Comparison of ENCODE assay signal across 20 mouse cellular contexts in genomic region chr11:56262726-56263125, GRCm38 (mm10).
"Had no signal": no experiment of that assay in that cellular context is flagged by ENCODE, and none has a peak within 500 bp of the region (broad histone marks: within the 10 kb centered on the region; RNA-seq: fewer than 3 reads in every experiment).

No protein-coding gene starts in this region.

- H3K4me3 ChIP-seq: heart, adult 2 months; heart, embryonic 13.5 days; heart, embryonic 15.5 days; hindbrain, embryonic 13.5 days; hindbrain, embryonic 15.5 days; limb, embryonic 13.5 days; limb, embryonic 15.5 days; liver, embryonic 12.5 days had no signal

- DNase-seq: gastrocnemius, postnatal 14 days; gastrocnemius, postnatal 36 days; heart, adult 2 months; heart, postnatal 14 days; heart, postnatal 36 days; kidney, adult 11 months; kidney, adult 8-10 months; kidney, postnatal 14 days; kidney, postnatal 36 days; layer of hippocampus, adult 9-11 months; layer of hippocampus, postnatal 36 days had no signal

- H3K36me3 ChIP-seq: heart, embryonic 13.5 days; heart, embryonic 15.5 days; hindbrain, embryonic 13.5 days; hindbrain, embryonic 15.5 days; limb, embryonic 13.5 days; limb, embryonic 15.5 days; liver, embryonic 12.5 days had no signal

- H3K27me3 ChIP-seq: heart, embryonic 13.5 days; heart, embryonic 15.5 days; hindbrain, embryonic 13.5 days; hindbrain, embryonic 15.5 days; limb, embryonic 13.5 days; limb, embryonic 15.5 days; liver, embryonic 12.5 days had no signal

- H3K4me1 ChIP-seq: heart, embryonic 13.5 days; heart, embryonic 15.5 days; hindbrain, embryonic 13.5 days; hindbrain, embryonic 15.5 days; limb, embryonic 13.5 days; limb, embryonic 15.5 days; liver, embryonic 12.5 days had no signal

- H3K27ac ChIP-seq: heart, adult 2 months; heart, embryonic 13.5 days; heart, embryonic 15.5 days; hindbrain, embryonic 13.5 days; hindbrain, embryonic 15.5 days; hindbrain, postnatal 0 days; limb, embryonic 13.5 days; limb, embryonic 15.5 days; liver, embryonic 12.5 days; liver, embryonic 14.5 days had no signal
